Mouse (Mus musculus): Measurements from ENCODE around the gene Spty2d1.

DNA sequence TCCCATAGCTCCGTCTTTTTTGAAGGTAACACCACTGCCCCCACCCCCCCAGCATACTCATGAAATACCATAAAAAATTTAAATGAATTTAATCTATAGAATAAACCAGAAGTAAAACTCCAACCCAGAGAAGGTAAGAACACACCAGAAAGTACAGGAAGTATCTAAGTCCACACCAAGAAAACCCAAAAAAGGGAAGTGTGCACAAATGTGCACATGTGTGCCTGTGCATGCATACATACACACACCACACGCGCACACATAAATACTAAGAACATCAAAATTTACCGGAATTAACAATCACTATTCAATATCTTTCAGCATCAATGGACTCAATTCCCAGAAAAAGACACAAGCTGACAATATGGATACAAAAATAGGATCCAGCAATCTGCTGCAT, 38.3 kb downstream of the Spty2d1 start:
- TF ChIP-seq POLR2A (IDR thresholded peaks at IDR 0.05; ENCODE audit: insufficient read depth, low read depth, low read length) (no peak), EP300 (IDR thresholded peaks at IDR 0.05; ENCODE audit: insufficient read depth, low read depth, low read length) (no peak), CTCF (IDR thresholded peaks at IDR 0.05) (no peak)

Measured in heart, adult 2 months (tissue).